Mouse (Mus musculus): ENCODE data around the gene Fam131b. TPM values are rescaled to one million over a fixed set of nuclear protein-coding genes. Genes with fewer than 3 reads are reported as not detected.

Gene Fam131b
- total RNA-seq, 2 experiments from 2014 or later: 83.4 to 92.0 TPM

GRCm38 (mm10) chr6:42356913-42357312 is 32.5 kb upstream of the Fam131b start:
- no peak for DNase-seq
- intact Hi-C loops (cut with DNase I): no loop called here

GRCm38 (mm10) chr6:42355794-42356600 is 31.6 kb upstream of the Fam131b start:
- intact Hi-C loops (cut with DNase I): no loop called here

DNA sequence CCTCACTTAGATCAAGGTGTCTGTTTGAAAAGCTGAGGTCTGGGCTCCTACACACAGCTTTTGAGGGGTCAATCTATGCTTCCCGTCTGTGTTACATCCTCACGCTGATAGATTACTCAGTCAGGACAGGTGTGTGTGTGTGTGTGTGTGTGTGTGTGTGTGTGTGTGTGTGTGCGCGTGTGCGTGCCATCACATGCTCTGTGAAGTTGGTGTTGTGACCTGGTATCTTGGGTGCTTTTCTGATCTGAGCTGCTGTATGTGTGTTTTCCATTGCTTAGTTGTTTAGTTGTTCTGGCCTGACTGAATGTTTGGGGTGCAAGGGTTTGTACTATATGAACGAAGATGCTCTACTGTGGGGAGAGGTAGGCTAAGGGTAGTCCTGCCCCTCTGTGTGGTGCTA is 30.9 kb upstream of the Fam131b start:
- intact Hi-C loops (cut with DNase I): no loop called here
- DNase-seq: no peak

More at GRCm38 (mm10) chr6:42355794-42356600, 31.6 kb upstream of the Fam131b start:
- no peak for DNase-seq

DNA sequence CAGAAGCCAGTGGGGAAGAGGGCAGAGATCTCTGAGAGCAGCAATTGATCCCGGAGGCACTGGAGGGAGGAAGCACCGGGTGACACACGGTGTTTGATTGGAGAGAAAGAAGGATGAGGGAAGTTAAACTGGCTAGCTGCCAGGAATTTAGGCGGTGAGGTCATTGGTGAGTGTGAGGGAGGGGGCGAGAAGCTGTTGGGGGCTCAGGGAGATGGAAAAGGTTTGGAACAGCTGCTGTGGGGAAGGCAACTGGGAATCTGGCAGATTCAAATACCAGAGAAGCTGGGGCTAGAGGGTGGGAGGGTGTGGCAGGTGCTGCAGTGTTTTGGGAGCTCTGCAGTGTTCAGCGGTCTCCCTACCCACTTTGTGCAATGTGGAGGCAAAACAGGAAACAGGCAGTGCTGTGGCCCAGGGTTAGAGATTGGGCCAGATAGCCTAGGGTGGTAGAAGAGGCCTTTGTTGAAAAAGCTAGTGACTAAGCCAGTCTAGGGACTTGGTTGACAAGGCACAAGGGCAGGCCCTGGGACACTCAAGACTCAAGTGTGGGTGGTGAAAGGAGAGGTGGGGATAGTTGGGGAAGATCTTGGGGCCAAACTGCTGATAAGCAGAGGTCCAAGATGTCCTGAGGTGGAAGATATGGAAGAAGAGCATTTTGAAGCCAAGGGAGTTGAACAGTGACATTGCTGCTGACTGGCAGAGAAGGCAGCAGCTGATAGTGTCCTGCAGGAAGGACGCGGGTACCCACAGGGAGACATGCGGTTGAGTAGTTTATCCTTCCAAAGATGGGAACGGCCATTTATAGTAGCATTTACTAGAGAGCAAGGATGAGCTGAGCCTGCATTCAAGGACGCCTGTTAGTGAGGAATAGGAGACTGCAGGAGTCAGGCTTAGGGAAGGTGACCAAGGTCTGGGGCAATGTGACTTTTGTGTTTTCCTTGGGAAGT is 29.9 kb upstream of the Fam131b start:
- DNase-seq: peak; percentile 17
- intact Hi-C loops (cut with DNase I): no loop called here

DNA sequence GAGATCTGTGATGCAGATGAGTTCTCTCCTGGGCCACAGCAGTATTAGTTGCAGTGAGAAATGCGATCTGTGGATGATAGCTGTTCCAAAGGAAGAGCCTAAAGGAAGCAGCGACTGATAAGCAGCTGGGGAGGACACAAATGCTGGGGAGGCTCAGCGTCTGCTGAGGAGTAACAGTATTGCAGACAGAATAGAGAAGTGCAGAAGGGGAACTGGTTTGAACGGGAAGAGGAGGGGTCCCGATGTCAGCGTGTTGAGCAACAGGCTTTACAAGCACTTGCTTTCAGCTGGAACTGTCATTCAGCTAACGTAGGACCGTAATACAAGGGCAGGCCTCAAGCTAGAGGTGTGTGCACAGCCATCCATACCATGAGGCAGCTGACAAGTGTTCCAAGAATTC is 28.7 kb upstream of the Fam131b start:
- intact Hi-C loops (cut with DNase I): no loop called here
- no peak for DNase-seq

DNA sequence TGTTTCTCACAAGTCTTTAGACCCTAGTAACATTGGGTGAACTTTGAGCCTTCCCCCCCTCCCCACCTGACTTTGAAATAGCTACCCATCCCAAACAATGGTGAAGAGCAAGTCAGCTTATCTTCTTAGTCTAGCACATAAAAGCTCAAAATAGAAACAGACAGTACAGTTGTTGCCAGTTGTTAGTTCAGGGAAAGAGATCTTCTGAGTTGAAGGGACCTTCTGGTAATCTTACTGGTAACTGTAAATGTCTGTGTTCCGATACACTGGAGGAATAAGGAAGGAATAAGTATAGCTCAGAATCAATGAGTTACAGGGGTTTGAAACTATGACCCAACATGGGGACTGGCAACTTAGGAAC is 28.0 kb upstream of the Fam131b start:
- intact Hi-C loops (cut with DNase I): no loop called here
- no peak for DNase-seq

GRCm38 (mm10) chr6:42351776-42352485 is 27.5 kb upstream of the Fam131b start:
- intact Hi-C loops (cut with DNase I): no loop called here
- no peak for DNase-seq

DNA sequence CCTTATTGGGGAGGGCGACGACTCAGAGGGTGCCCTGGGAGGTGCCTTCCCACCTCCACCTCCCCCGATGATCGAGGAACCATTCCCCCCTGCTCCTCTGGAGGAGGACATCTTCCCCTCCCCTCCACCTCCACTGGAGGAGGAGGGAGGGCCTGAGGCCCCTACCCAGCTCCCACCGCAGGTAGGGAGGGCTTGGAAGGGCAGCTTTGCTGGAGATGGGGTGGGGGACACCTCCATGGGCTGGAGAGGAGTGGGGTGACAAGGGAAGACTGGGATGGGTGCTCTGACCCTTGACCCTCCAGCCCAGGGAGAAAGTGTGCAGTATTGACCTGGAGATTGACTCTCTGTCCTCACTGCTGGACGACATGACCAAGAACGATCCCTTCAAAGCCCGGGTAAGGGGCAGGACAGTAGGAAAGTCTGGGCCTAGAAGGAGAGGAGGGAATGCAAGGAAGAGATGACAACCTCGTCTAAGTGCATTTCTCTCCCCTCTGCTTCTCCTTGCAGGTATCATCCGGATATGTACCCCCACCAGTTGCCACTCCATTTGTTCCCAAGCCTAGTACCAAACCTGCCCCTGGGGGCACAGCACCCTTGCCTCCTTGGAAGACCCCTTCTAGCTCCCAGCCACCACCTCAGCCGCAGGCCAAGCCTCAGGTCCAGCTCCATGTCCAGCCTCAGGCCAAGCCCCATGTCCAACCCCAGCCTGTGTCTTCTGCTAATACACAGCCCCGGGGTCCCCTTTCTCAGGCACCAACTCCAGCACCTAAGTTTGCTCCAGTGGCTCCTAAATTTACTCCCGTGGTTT is 26.7 kb upstream of the Fam131b start:
- intact Hi-C loops (cut with DNase I): no loop called here

GRCm38 (mm10) chr6:42350021-42350967 is 25.9 kb upstream of the Fam131b start:
- peak; percentile 81 for DNase-seq
- intact Hi-C loops (cut with DNase I): no loop called here

More for the DNA sequence above, 26.7 kb upstream of the Fam131b start:
- no peak for DNase-seq

GRCm38 (mm10) chr6:42349426-42350020 is 25.1 kb upstream of the Fam131b start, which contains the start of gene Zyx:
Gene Zyx (plus strand): TSS chr6:42349630.
- intact Hi-C loops (cut with DNase I): no loop called here
- DNase-seq: peak; percentile 93

DNA sequence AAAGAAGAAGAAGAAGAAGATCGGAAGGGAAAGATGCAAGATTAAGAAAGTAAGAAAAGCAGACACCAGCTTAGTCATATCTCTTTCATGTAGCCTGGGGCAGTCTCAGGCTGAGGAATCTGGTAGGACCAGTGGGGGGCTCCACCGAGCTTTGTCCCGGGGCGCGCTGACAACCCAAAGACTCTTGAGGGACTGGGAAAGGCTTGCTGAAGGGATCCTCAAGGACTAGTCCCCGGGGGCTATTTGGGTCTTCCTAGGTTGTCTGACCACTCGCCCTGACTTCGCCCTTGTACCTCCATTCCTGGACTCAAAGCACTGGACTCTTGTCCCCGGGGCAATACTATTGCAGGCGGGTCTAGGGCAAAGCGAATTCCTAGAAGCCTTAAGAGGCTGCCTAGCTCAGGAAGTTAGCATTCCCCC is 24.6 kb upstream of the Fam131b start:
- intact Hi-C loops (cut with DNase I): no loop called here
- DNase-seq: peak; percentile 60

DNA sequence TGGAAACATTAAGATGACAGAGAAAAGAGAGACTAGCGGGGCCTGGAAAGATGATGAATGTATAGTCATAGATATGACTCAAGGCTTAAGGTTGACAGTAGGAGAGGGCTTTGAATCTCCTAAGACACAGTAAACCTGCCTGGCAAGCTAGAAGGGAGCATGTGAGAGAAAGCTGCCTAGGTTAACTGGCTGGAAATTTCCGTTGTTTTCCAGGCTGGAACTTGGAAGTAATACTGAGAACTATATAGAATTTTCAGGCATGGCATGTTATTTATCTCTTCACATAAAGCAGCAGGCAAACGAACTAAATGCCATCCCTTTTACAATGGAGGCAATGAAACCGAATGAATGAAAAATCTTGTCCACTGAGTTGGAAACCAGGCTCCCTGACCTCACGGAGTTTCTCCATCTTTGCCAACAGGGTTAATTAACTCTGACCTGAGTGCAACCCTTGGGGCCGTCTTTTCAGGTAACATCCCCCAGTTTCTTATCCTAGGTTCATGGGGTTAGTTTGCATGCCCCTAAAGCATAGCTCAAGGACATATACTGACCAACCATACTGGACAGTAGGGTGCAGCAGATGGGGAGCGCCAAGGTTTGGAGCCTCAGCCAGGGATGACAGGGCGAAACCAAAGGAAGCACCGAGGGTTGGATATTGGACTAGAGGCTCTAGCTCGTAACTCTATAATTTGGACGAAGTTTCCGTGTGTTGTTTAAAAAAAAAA is 24.0 kb upstream of the Fam131b start:
- intact Hi-C loops (cut with DNase I): no loop called here
- DNase-seq: no peak

DNA sequence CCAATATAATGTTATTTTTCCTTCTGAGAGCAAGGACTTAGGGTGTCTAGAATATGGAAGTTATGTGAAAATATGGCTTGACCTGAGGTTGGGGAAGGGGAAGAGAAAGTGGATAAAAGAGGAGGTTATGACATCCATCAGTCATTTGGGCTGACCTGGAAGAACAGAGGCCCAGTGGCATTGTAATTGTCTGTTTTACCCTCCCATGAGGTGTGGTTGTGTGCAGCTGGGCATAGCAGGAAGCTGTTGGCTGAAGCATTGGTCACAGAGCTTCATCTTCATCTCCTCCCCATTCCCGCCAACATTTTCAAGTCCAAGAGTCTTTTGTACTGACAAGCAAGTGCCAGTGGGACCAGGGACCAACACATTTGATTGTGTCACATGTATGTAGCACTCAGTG is 19.8 kb upstream of the Fam131b start:
- DNase-seq: no peak

GRCm38 (mm10) chr6:42343361-42344120 is 19.1 kb upstream of the Fam131b start:
- DNase-seq: peak; percentile 43
- intact Hi-C loops (cut with DNase I): no loop called here

More for the DNA sequence above, 19.8 kb upstream of the Fam131b start:
- intact Hi-C loops (cut with DNase I): no loop called here

DNA sequence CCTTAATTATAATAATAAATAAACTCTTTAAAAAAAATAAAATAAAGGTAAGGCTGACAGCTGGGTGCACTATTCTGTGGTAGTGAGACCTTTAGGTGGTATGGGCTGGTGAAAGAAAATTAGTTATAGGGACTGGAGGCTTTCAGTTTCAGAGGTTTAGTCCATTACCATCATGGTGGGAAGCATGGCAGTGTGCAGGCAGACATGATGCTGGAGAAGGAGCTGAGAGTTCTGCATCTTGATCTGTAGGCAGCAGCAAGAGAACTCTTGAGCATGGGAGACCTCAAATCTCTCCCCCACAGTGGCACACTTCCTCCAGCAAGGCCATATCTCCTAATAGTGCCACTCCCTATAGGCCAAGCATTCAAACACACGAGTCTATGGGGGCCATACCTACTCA is 17.7 kb upstream of the Fam131b start:
- intact Hi-C loops (cut with DNase I): no loop called here
- DNase-seq: no peak

GRCm38 (mm10) chr6:42339981-42340380 is 15.5 kb upstream of the Fam131b start:
- intact Hi-C loops (cut with DNase I): no loop called here
- no peak for DNase-seq

- no peak for DNase-seq
- intact Hi-C loops (cut with DNase I): no loop called here
Observed at GRCm38 (mm10) chr6:42339189-42339588, 14.7 kb upstream of the Fam131b start.

Measured in left cerebral cortex, postnatal 4 days (tissue).